In the genomic region with DNA sequence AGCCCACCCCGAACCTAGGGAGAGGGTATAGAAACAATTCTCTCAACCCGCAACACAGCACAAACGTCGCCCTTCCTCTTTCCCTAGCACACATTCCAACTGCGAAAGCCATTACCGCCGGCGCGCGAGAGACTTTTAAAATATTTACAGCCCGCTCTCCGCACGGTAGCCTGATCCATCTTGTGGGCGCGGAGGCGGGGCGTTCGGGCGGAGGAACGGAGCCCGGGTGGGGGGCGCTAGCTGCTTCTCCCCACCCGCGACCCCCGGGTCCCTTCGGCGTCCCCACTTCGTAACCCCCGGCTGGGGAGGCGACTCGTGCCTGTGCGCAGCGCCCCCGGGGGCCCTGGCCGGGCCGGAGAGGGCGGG, we compare ENCODE assay signal across 7 mouse cellular contexts. TPM values are rescaled to one million over a fixed set of nuclear protein-coding genes. Genes with fewer than 3 reads are reported as not detected.
DNase-seq lines count a peak whose midpoint lies in the region; ATAC-seq and TF ChIP-seq lines count a peak whose summit lies in the region.

No protein-coding gene starts in this region.

- under 1% methylated on average over 32 of the region's 37 CpGs for WGBS in lung, embryonic 16.5 days
- 1% methylated on average over 22 of the region's 37 CpGs for WGBS in intestine, embryonic 16.5 days
- under 1% methylated on average over 34 of the region's 37 CpGs for WGBS in neural tube, embryonic 13.5 days

- no peak for TF ChIP-seq POLR2A in embryonic fibroblast, embryonic 13.5 days (IDR thresholded peaks at IDR 0.05; ENCODE audit: low read depth, low read length)

- H3K27ac ChIP-seq in lung, embryonic 16.5 days (ENCODE audit: low read length): peak overlapping the region; percentile 91
- H3K27ac ChIP-seq in embryonic fibroblast, embryonic 13.5 days (ENCODE audit: insufficient read depth, low read length): peak overlapping the region; percentile 5; the same call in 1 of the 2 replicates
- H3K27ac ChIP-seq in intestine, embryonic 16.5 days (ENCODE audit: low read length): peak overlapping the region; percentile 83
- H3K27ac ChIP-seq in neural tube, embryonic 13.5 days (replicated peaks): peak overlapping the region; percentile 97

- H3K9me3 ChIP-seq in lung, embryonic 16.5 days (ENCODE audit: control insufficient read depth, low read length): no peaks in the 10 kb centered on the region
- H3K9me3 ChIP-seq in intestine, embryonic 16.5 days (ENCODE audit: control insufficient read depth, low read length): no peaks in the 10 kb centered on the region
- no peaks in the 10 kb centered on the region for H3K9me3 ChIP-seq in neural tube, embryonic 13.5 days

- H3K27me3 ChIP-seq in lung, embryonic 16.5 days (ENCODE audit: control insufficient read depth, insufficient read depth, low read depth, low read length): peaks cover 50% of the 10 kb centered on the region
- peaks cover 38% of the 10 kb centered on the region for H3K27me3 ChIP-seq in intestine, embryonic 16.5 days (replicated peaks; ENCODE audit: control insufficient read depth, insufficient read depth, low read length)
- H3K27me3 ChIP-seq in neural tube, embryonic 13.5 days: peaks cover 90% of the 10 kb centered on the region

- peaks cover 40% of the 10 kb centered on the region for H3K4me1 ChIP-seq in lung, embryonic 16.5 days (replicated peaks; ENCODE audit: control insufficient read depth, insufficient read depth, low read length)
- peaks cover 2% of the 10 kb centered on the region for H3K4me1 ChIP-seq in embryonic fibroblast, embryonic 13.5 days (ENCODE audit: control insufficient read depth, insufficient read depth, low read length)
- H3K4me1 ChIP-seq in intestine, embryonic 16.5 days (ENCODE audit: control insufficient read depth, insufficient read depth, low read length): peaks cover 33% of the 10 kb centered on the region
- H3K4me1 ChIP-seq in neural tube, embryonic 13.5 days (replicated peaks): peaks cover 76% of the 10 kb centered on the region

- no peak for ATAC-seq in lung, embryonic 16.5 days (ENCODE audit: low read depth)
- ATAC-seq in intestine, embryonic 16.5 days: 0 out of 2 replicates have a peak, but pooled peaks have one; percentile 1
- peak; percentile 38; the same call in 1 of the 2 replicates for ATAC-seq in neural tube, embryonic 13.5 days (ENCODE audit: low read depth)

- DNase-seq in lung, postnatal 14 days: no peak
- no peak for DNase-seq in layer of hippocampus, adult 9-10 months (ENCODE audit: low spot score)
- DNase-seq in testis, postnatal 14 days (ENCODE audit: low spot score): no peak

- H3K9ac ChIP-seq in lung, embryonic 16.5 days (ENCODE audit: low read length): peak overlapping the region; percentile 78
- peak overlapping the region; percentile 78 for H3K9ac ChIP-seq in intestine, embryonic 16.5 days (ENCODE audit: low read depth, low read length)
- H3K9ac ChIP-seq in neural tube, embryonic 13.5 days: peak overlapping the region; percentile 90

- peak overlapping the region; percentile 60 for H3K4me2 ChIP-seq in lung, embryonic 16.5 days (ENCODE audit: low read depth, low read length)
- peak overlapping the region; percentile 60 for H3K4me2 ChIP-seq in intestine, embryonic 16.5 days (ENCODE audit: low read depth, low read length)
- peak overlapping the region; percentile 62 for H3K4me2 ChIP-seq in neural tube, embryonic 13.5 days

- H3K4me3 ChIP-seq in lung, embryonic 16.5 days (ENCODE audit: low read length): peak overlapping the region; percentile 66
- peak overlapping the region; percentile 70 for H3K4me3 ChIP-seq in embryonic fibroblast, embryonic 13.5 days (ENCODE audit: insufficient read depth, low read length)
- H3K4me3 ChIP-seq in intestine, embryonic 16.5 days (ENCODE audit: low read length): peak overlapping the region; percentile 62
- H3K4me3 ChIP-seq in neural tube, embryonic 13.5 days: peak overlapping the region; percentile 54

- no peaks in the 10 kb centered on the region for H3K36me3 ChIP-seq in lung, embryonic 16.5 days (ENCODE audit: control insufficient read depth, insufficient read depth, low read length)
- H3K36me3 ChIP-seq in intestine, embryonic 16.5 days (ENCODE audit: control insufficient read depth, insufficient read depth, low read length): no peaks in the 10 kb centered on the region
- no peaks in the 10 kb centered on the region for H3K36me3 ChIP-seq in neural tube, embryonic 13.5 days

- TF ChIP-seq CTCF in embryonic fibroblast, embryonic 13.5 days (IDR thresholded peaks at IDR 0.05; ENCODE audit: borderline replicate concordance, insufficient read depth, low read length): no peak

RNA-seq across cellular contexts. Expression of gene Bcor, which starts 32.4 kb away (rescaled TPM):
- polyA plus RNA-seq in lung, embryonic 16.5 days (2015; fragmentation: Nextera tagmentation; extraction: Ambion mirVana): 18.5 and 19.7 TPM in 2 replicates
- 20.8 and 21.9 TPM in 2 replicates for polyA plus RNA-seq in embryonic fibroblast, embryonic 13.5 days (2011; ENCODE audit: insufficient read length, low read depth, missing spikeins)
- polyA plus RNA-seq in intestine, embryonic 16.5 days (2015; fragmentation: Nextera tagmentation; extraction: Ambion mirVana): 8.1 and 9.8 TPM in 2 replicates
- 17.9 and 18.4 TPM in 2 replicates for polyA plus RNA-seq in neural tube, embryonic 13.5 days (2015; fragmentation: Nextera tagmentation; extraction: Ambion mirVana)

Comparison
In these comparisons a context has a peak if more than half of its experiments do, and no peak if none do; other contexts are left out.
1. H3K27ac ChIP-seq: peak in every context shown above with its lines; median percentile 97 in neural tube, embryonic 13.5 days; 91 in lung, embryonic 16.5 days; 83 in intestine, embryonic 16.5 days; 5 in embryonic fibroblast, embryonic 13.5 days.